Mouse (Mus musculus) midbrain, postnatal 0 days (tissue): Measurements from ENCODE around the gene Blzf1. TPM values are rescaled to one million over a fixed set of nuclear protein-coding genes. Genes with fewer than 3 reads are reported as not detected.
A peak's percentile ranks its signal among the peaks of the same experiment; 100 is the strongest.

Source experiments
- ATAC-seq: fragments of 200-750 bp; cut with Nextera tagmentation; 2 replicates; pipeline ENCODE4 v1.8.0; 2017; ENCODE audit warnings: moderate number of reproducible peaks, mild to moderate bottlenecking, moderate TSS enrichment, moderate library complexity; ENCODE audit not compliant: low FRiP score
- DNase-seq: peaks from one replicate; pipeline ENCODE4 v3.0.0-alpha.2; 2015; ENCODE audit warnings: low spot score
- H3K27ac ChIP-seq: fragments of 300-500 bp; sonication (generic); 2 replicates; pipeline ENCODE4 v1.5.1; 2014; ENCODE audit warnings: low read depth, mild to moderate bottlenecking, low read length, mixed read lengths
- H3K27me3 ChIP-seq: fragments of 300-500 bp; sonication (generic); 2 replicates; pipeline ENCODE4 v1.6.1; 2014; ENCODE audit warnings: low read length, control low read depth, mixed read lengths; ENCODE audit not compliant: insufficient read depth
- H3K36me3 ChIP-seq: fragments of 300-500 bp; sonication (generic); 2 replicates; pipeline ENCODE4 v1.6.1; 2014; ENCODE audit warnings: low read length, control low read depth, mixed read lengths; ENCODE audit not compliant: insufficient read depth
- H3K4me1 ChIP-seq: fragments of 300-500 bp; sonication (generic); 2 replicates; pipeline ENCODE4 v1.6.1; 2014; ENCODE audit warnings: mild to moderate bottlenecking, control low read depth, antibody characterized with exemption, low read length, mixed read lengths; ENCODE audit not compliant: insufficient read depth
- H3K4me2 ChIP-seq: fragments of 300-500 bp; sonication (generic); 2 replicates; pipeline ENCODE4 v1.6.1; 2014; ENCODE audit warnings: low read depth, mild to moderate bottlenecking, low read length, mixed read lengths; ENCODE audit not compliant: poor library complexity, severe bottlenecking
- H3K4me3 ChIP-seq: fragments of 300-500 bp; sonication (generic); 2 replicates; pipeline ENCODE4 v1.5.1; 2014; ENCODE audit warnings: low read depth, mild to moderate bottlenecking, low read length, moderate library complexity
- H3K9ac ChIP-seq: fragments of 300-500 bp; sonication (generic); replicated peaks from 2 replicates; pipeline ENCODE4 v1.6.1; 2014; ENCODE audit warnings: mild to moderate bottlenecking, low read length, moderate library complexity, mixed read lengths; ENCODE audit not compliant: poor library complexity, severe bottlenecking
- H3K9me3 ChIP-seq: fragments of 300-500 bp; sonication (generic); 2 replicates; pipeline ENCODE4 v1.6.1; 2016; ENCODE audit warnings: low read length, control low read depth
- CTCF ChIP-seq: IDR thresholded peaks from 2 replicates; pipeline ENCODE4 v1.5.1; 2016; ENCODE audit warnings: antibody characterized with exemption, mild to moderate bottlenecking
- WGBS: fragments of 180-500 bp; shearing (Covaris S2); extraction: QIAGEN DNeasy Blood & Tissue Kit; methylation state at CpG from one replicate; pipeline ENCODE4 v1.1.7; 2014; 5-methylcytosine and 5-hydroxymethylcytosine counted together
- polyA plus RNA-seq: library from polyadenylated mRNA; unstranded; fragments of >200 nt; fragmentation: Nextera tagmentation; extraction: Ambion mirVana; gene quantifications from 2 replicates; pipeline ENCODE4 v1.2.1, GENCODE M21; 2015
- total RNA-seq: library from RNA; depleted of rRNA; stranded (reverse); fragments of >200 nt; gene quantifications from 2 replicates; pipeline ENCODE4 v1.2.3, GENCODE M21; 2014

Blzf1 gene
- total and polyA plus RNA-seq, 2 experiments from 2014 or later = 16.7 to 22.5 TPM

DNA sequence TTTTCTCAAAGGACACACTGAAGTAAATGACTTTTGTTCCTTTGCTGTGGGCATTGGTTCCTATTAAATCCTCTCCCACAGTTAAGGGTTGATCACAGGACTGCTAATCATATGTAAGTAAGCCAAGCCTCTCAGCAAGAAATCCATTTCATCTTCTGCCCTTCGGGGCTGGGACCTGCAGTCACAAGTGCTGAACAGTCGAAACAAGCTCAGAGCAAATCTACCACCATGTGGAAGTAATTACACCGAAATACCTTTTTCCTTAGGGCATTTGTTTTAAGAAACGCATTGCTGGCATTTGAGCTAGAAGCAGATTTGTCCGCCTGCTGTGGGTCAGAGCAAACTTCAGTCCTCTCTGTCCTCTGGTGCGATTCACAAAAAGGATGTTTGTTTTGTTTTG lies 33.6 kb downstream of the Blzf1 start:
- ATAC-seq (no peak), DNase-seq (peak; percentile 15)
- no peak overlapping the region for H3K9ac ChIP-seq
- H3K4me1 ChIP-seq = no peaks in the 10 kb centered on the region
- 0 out of 2 replicates have a peak, but pooled peaks cover 3% of the 10 kb centered on the region for H3K27me3 ChIP-seq
- no peak overlapping the region for H3K4me2 ChIP-seq
- H3K27ac ChIP-seq = no peak overlapping the region
- H3K9me3 ChIP-seq = no peaks in the 10 kb centered on the region
- no peak overlapping the region for H3K4me3 ChIP-seq
- H3K36me3 ChIP-seq = no peaks in the 10 kb centered on the region
- 73% methylated on average over 6 of the region's 6 CpGs for WGBS
- no peak for TF ChIP-seq CTCF

DNA sequence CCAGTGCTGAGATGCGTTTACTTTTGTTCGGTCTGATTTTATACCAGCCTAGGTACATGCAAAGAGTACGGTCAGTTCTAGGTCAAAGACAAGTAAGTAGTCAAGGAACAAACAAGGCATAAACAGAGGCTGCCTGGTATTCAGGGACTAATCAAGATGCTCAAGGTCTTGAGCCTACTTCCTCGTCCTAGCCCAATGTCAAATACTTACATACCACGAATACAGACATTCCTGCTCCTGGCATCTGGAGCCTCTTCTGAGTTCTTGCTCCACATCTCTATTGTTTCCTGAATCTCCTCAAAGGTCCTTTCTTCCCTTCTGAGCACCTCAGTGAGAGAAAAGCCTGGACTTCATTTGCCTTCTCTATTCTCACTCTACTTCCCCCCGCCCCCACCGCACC lies 36.3 kb downstream of the Blzf1 start:
- H3K4me3 ChIP-seq = no peak overlapping the region
- no peak for TF ChIP-seq CTCF
- H3K36me3 ChIP-seq = no peaks in the 10 kb centered on the region
- H3K4me2 ChIP-seq = no peak overlapping the region
- no peak overlapping the region for H3K9ac ChIP-seq
- no peak overlapping the region for H3K27ac ChIP-seq
- WGBS = 88% methylated on average over 7 of the region's 7 CpGs
- 0 out of 2 replicates have a peak, but pooled peaks cover 3% of the 10 kb centered on the region for H3K27me3 ChIP-seq
- no peaks in the 10 kb centered on the region for H3K9me3 ChIP-seq
- DNase-seq (no peak), ATAC-seq (no peak)
- H3K4me1 ChIP-seq = no peaks in the 10 kb centered on the region

DNA sequence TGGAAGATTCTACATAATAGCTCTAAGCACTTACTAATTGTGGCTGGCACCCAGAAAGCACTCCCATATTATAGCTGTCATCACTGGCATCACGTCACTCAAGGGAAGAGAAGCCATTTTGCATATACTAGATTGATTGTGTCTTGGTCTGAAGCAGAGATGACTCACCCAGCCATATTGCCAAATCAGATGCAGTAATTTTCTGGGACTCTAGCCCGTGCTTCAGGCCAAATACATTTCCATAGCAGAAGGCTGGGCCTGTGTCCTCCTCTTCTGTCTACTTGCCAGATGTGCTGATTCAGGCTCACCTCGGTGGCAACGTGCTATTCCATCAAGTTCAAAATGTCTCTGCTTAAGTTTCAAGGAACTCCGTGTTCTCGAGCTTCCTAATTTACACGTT lies 45.7 kb downstream of the Blzf1 start:
- ATAC-seq (no peak), DNase-seq (no peak)
- H3K9me3 ChIP-seq = no peaks in the 10 kb centered on the region
- H3K9ac ChIP-seq = no peak overlapping the region
- 90% methylated on average over 7 of the region's 7 CpGs for WGBS
- no peak overlapping the region for H3K27ac ChIP-seq
- H3K4me2 ChIP-seq = no peak overlapping the region
- no peak for TF ChIP-seq CTCF
- H3K36me3 ChIP-seq = peaks cover 32% of the 10 kb centered on the region
- H3K4me1 ChIP-seq = no peaks in the 10 kb centered on the region
- no peak overlapping the region for H3K4me3 ChIP-seq
- H3K27me3 ChIP-seq = no peaks in the 10 kb centered on the region

DNA sequence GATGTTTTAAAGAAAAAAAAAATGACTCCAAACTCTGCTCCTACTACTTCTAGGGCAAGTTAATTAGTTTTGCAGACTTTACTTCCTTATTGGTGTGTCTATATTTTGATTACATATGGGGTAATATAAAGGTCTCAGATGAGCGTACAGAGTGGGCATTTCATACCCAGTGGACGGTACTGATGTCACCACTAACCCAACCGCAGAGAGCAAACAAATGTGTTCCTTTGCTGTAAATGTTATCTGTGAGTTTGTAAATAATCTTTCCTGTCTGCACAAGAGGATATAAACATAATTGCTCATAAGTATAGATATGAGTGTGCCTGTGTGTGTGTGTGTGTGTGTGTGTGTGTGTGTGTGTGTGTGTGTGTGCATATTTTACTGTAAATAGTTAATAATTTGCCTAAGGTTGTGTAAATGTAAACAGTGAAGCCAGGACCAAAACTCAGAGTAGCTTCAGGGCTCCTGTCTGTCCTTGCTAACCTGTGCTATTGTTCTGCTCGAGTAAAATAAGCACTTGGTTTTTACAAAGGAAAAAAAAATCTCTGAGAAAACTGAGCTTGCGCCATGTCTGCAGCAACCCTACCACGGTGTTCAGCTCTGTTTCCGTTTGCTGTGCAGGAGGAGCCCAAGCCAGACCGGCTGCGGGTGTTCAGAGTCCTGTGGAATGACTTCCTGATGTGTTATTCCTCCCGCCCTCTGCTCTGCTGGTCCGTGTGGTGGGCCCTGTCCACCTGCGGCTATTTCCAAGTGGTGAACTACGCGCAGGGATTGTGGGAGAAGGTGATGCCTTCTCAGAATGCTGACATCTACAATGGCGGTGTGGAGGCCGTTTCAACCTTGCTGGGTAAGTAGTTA lies 46.9 kb downstream of the Blzf1 start:
- DNase-seq (no peak), ATAC-seq (no peak)
- Histone ChIP-seq H3K4me3 (no peak overlapping the region), H3K4me2 (no peak overlapping the region), H3K27me3 (no peaks in the 10 kb centered on the region), H3K36me3 (peaks cover 33% of the 10 kb centered on the region), H3K27ac (no peak overlapping the region), H3K9ac (no peak overlapping the region), H3K4me1 (no peaks in the 10 kb centered on the region), H3K9me3 (no peaks in the 10 kb centered on the region)
- WGBS = 89% methylated on average over 16 of the region's 16 CpGs
- no peak for TF ChIP-seq CTCF

DNA sequence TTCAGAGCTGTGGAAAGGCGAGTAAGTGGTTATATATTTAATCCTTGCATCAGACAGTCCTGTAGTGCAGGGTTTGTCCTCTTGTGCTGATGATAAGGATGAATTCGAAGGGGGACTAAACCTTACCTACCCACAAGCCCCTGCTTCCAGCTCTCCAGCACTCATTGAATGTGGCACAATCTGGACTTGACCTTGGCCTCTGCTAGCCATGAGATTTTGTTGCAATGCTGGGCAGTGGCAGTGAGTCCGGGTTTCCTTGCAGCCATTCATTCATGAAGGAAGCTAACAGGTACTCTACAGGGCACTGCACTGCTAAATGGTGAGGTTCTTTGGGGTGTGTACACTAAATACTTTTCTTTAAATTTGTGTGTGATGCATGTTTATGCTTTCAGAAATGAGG lies 52.5 kb downstream of the Blzf1 start:
- peaks cover 16% of the 10 kb centered on the region; the same call in 1 of the 2 replicates for H3K36me3 ChIP-seq
- TF ChIP-seq CTCF = no peak

DNA sequence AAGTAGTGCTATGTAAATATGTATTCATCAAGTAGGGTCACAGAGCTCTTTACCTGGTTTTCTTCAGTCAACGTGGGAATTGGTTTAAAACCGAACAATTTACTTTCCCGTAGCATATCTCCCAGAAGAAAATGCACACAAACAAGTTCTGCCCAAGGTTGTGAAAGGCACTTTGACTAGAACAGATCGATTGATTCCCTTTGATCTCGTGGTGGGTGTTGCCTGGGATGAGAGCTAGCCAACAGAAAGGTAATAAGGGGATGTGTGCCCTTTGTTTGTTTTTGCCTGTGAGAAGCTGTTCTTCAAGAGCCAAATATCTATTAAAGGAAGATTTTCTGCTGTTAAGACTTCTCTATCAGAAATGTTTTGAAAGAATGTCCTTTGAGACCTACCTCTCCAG lies 54.7 kb downstream of the Blzf1 start:
- H3K36me3 ChIP-seq = peaks cover 12% of the 10 kb centered on the region; the same call in 1 of the 2 replicates
- no peak overlapping the region for H3K4me2 ChIP-seq
- no peaks in the 10 kb centered on the region for H3K27me3 ChIP-seq
- no peak overlapping the region for H3K9ac ChIP-seq
- no peak for TF ChIP-seq CTCF
- H3K4me1 ChIP-seq = peaks cover 11% of the 10 kb centered on the region; the same call in 1 of the 2 replicates
- ATAC-seq = no peak
- DNase-seq = no peak
- H3K27ac ChIP-seq = no peak overlapping the region
- no peak overlapping the region for H3K4me3 ChIP-seq
- no peaks in the 10 kb centered on the region for H3K9me3 ChIP-seq
- 81% methylated on average over 5 of the region's 5 CpGs for WGBS

More for the DNA sequence above, 52.5 kb downstream of the Blzf1 start:
- ATAC-seq = no peak
- WGBS = 84% methylated on average over 3 of the region's 3 CpGs
- Histone ChIP-seq H3K4me3 (no peak overlapping the region), H3K4me2 (no peak overlapping the region), H3K27ac (no peak overlapping the region), H3K27me3 (no peaks in the 10 kb centered on the region), H3K9ac (no peak overlapping the region), H3K4me1 (peaks cover 10% of the 10 kb centered on the region; the same call in 1 of the 2 replicates), H3K9me3 (no peaks in the 10 kb centered on the region)
- DNase-seq = no peak
